Mouse (Mus musculus) kidney, embryonic 15.5 days (tissue): ENCODE measurements around the gene Tsga8. TPM values are rescaled to one million over a fixed set of nuclear protein-coding genes. Genes with fewer than 3 reads are reported as not detected.

Experiments used
- ATAC-seq: fragments of 200-750 bp; cut with Nextera tagmentation; replicated peaks from 2 replicates; pipeline ENCODE4 v1.8.0; 2017; ENCODE audit warnings: moderate TSS enrichment; ENCODE audit not compliant: low FRiP score
- H3K27ac ChIP-seq: fragments of 300-500 bp; sonication (generic); 2 replicates; pipeline ENCODE4 v1.5.1; 2015; ENCODE audit warnings: mild to moderate bottlenecking, inconsistent platforms
- H3K27me3 ChIP-seq: fragments of 300-500 bp; sonication (generic); 2 replicates; pipeline ENCODE4 v1.6.1; 2015; ENCODE audit warnings: inconsistent platforms
- H3K36me3 ChIP-seq: fragments of 300-500 bp; sonication (generic); 2 replicates; pipeline ENCODE4 v1.6.1; 2015; ENCODE audit warnings: inconsistent platforms
- H3K4me1 ChIP-seq: fragments of 300-500 bp; sonication (generic); 2 replicates; pipeline ENCODE4 v1.6.1; 2015; ENCODE audit warnings: inconsistent platforms
- H3K4me2 ChIP-seq: fragments of 300-500 bp; sonication (generic); 2 replicates; pipeline ENCODE4 v1.6.1; 2015; ENCODE audit warnings: moderate library complexity, mild to moderate bottlenecking, inconsistent platforms
- H3K4me3 ChIP-seq: fragments of 300-500 bp; sonication (generic); replicated peaks from 2 replicates; pipeline ENCODE4 v1.5.1; 2015; ENCODE audit warnings: mild to moderate bottlenecking, inconsistent platforms
- H3K9ac ChIP-seq: fragments of 300-500 bp; sonication (generic); 2 replicates; pipeline ENCODE4 v1.6.1; 2015; ENCODE audit warnings: mild to moderate bottlenecking, inconsistent platforms
- H3K9me3 ChIP-seq: fragments of 300-500 bp; sonication (generic); replicated peaks from 2 replicates; pipeline ENCODE4 v1.6.1; 2016; ENCODE audit warnings: inconsistent platforms
- WGBS: fragments of 180-500 bp; shearing (Covaris S2); methylation state at CpG from one replicate; pipeline ENCODE4 v1.1.7; 2015; ENCODE audit warnings: mixed read lengths; 5-methylcytosine and 5-hydroxymethylcytosine counted together
- polyA plus RNA-seq: library from polyadenylated mRNA; unstranded; fragments of >200 nt; fragmentation: Nextera tagmentation; extraction: Ambion mirVana; gene quantifications from 2 replicates; pipeline ENCODE4 v1.2.1, GENCODE M21; 2015

The Tsga8 gene
- not detected in 2 replicates for polyA plus RNA-seq

GRCm38 (mm10) chrX:83487598-83487997 is at the start of gene Tsga8:
TSS of gene Tsga8 (minus strand) at chrX:83487924.
- Histone ChIP-seq H3K4me2 (no peak within 1 kb of the TSS), H3K27ac (no peak within 1 kb of the TSS), H3K4me1 (no peaks in the 10 kb centered on the region), H3K9ac (no peak within 1 kb of the TSS), H3K27me3 (no peaks in the 10 kb centered on the region), H3K9me3 (no peaks in the 10 kb centered on the region), H3K4me3 (no peak within 1 kb of the TSS), H3K36me3 (no peaks in the 10 kb centered on the region)
- 90% methylated on average over 15 of the region's 15 CpGs for WGBS
- ATAC-seq = no peak
